Mouse (Mus musculus): Measurements from ENCODE around the gene Olfr508. TPM values are rescaled to one million over a fixed set of nuclear protein-coding genes. Genes with fewer than 3 reads are reported as not detected.

The Olfr508 gene
- polyA plus RNA-seq, 1 experiment from 2014 or later, result not detected

- Histone ChIP-seq H3K4me3 (ENCODE audit: low read length) (no peak within 1 kb of the TSS), H3K9me3 (replicated peaks; ENCODE audit: control insufficient read depth, low read length) (peaks cover 2% of the 10 kb centered on the region; the same call in 1 of the 2 replicates), H3K4me2 (ENCODE audit: low read depth, low read length) (no peak within 1 kb of the TSS), H3K36me3 (ENCODE audit: control insufficient read depth, insufficient read depth) (no peaks in the 10 kb centered on the region), H3K4me1 (ENCODE audit: control insufficient read depth, insufficient read depth, low read length) (no peaks in the 10 kb centered on the region), H3K27me3 (ENCODE audit: control insufficient read depth, insufficient read depth, low read length) (no peaks in the 10 kb centered on the region), H3K9ac (ENCODE audit: low read length) (no peak within 1 kb of the TSS), H3K27ac (ENCODE audit: low read length) (no peak within 1 kb of the TSS)
- no peak for ATAC-seq (replicated peaks; ENCODE audit: extremely low read depth, insufficient read depth, low FRiP score)
- 88% methylated on average over 1 of the region's 1 CpGs for WGBS
Measured at GRCm38 (mm10) chr7:108666118-108666517, 36.3 kb downstream of the Olfr508 start, which contains the start of gene Olfr510. TSS of gene Olfr510 (plus strand) at chr7:108666418.

- Histone ChIP-seq H3K4me1 (ENCODE audit: control insufficient read depth, insufficient read depth, low read length) (no peaks in the 10 kb centered on the region), H3K9ac (ENCODE audit: low read length) (no peak overlapping the region), H3K27me3 (ENCODE audit: control insufficient read depth, insufficient read depth, low read length) (no peaks in the 10 kb centered on the region), H3K27ac (ENCODE audit: low read length) (no peak overlapping the region), H3K4me3 (ENCODE audit: low read length) (no peak overlapping the region), H3K4me2 (ENCODE audit: low read depth, low read length) (no peak overlapping the region), H3K36me3 (ENCODE audit: control insufficient read depth, insufficient read depth) (no peaks in the 10 kb centered on the region), H3K9me3 (replicated peaks; ENCODE audit: control insufficient read depth, low read length) (peaks cover 2% of the 10 kb centered on the region; the same call in 1 of the 2 replicates)
- no peak for ATAC-seq (replicated peaks; ENCODE audit: extremely low read depth, insufficient read depth, low FRiP score)
- WGBS, result 55% methylated on average over 1 of the region's 1 CpGs
Measured at GRCm38 (mm10) chr7:108671058-108671457, 41.3 kb downstream of the Olfr508 start.

- WGBS, result 73% methylated on average over 4 of the region's 4 CpGs
- no peaks in the 10 kb centered on the region for H3K36me3 ChIP-seq (ENCODE audit: control insufficient read depth, insufficient read depth)
- ATAC-seq (replicated peaks; ENCODE audit: extremely low read depth, insufficient read depth, low FRiP score), result no peak
- no peaks in the 10 kb centered on the region for H3K4me1 ChIP-seq (ENCODE audit: control insufficient read depth, insufficient read depth, low read length)
- no peaks in the 10 kb centered on the region for H3K27me3 ChIP-seq (ENCODE audit: control insufficient read depth, insufficient read depth, low read length)
- H3K27ac ChIP-seq (ENCODE audit: low read length), result no peak overlapping the region
- H3K9me3 ChIP-seq (replicated peaks; ENCODE audit: control insufficient read depth, low read length), result peaks cover 5% of the 10 kb centered on the region; the same call in 1 of the 2 replicates
- H3K4me3 ChIP-seq (ENCODE audit: low read length), result no peak overlapping the region
- H3K4me2 ChIP-seq (ENCODE audit: low read depth, low read length), result no peak overlapping the region
- no peak overlapping the region for H3K9ac ChIP-seq (ENCODE audit: low read length)
Measured at GRCm38 (mm10) chr7:108678886-108679285, 49.1 kb downstream of the Olfr508 start.

Other genes starting within 250 kb of the Olfr508 start
- not detected in 2 replicates for gene Olfr495, start 236.8 kb upstream of the Olfr508 start, polyA plus RNA-seq (2015; fragmentation: Nextera tagmentation; extraction: Ambion mirVana)
- gene Olfr497, start 209.6 kb upstream of the Olfr508 start, polyA plus RNA-seq (2015; fragmentation: Nextera tagmentation; extraction: Ambion mirVana), result not detected in 2 replicates
- not detected in 2 replicates for gene Olfr498, start 164.7 kb upstream of the Olfr508 start, polyA plus RNA-seq (2015; fragmentation: Nextera tagmentation; extraction: Ambion mirVana)
- gene Olfr502, start 104.9 kb upstream of the Olfr508 start, polyA plus RNA-seq (2015; fragmentation: Nextera tagmentation; extraction: Ambion mirVana), result not detected in 2 replicates
- not detected in 2 replicates for gene Olfr503, start 85.5 kb upstream of the Olfr508 start, polyA plus RNA-seq (2015; fragmentation: Nextera tagmentation; extraction: Ambion mirVana)
- gene Olfr504, start 64.2 kb upstream of the Olfr508 start, polyA plus RNA-seq (2015; fragmentation: Nextera tagmentation; extraction: Ambion mirVana), result not detected in 2 replicates
- gene Olfr506, start 19.2 kb upstream of the Olfr508 start, polyA plus RNA-seq (2015; fragmentation: Nextera tagmentation; extraction: Ambion mirVana), result not detected in 2 replicates
- gene Olfr507, start 8.2 kb upstream of the Olfr508 start, polyA plus RNA-seq (2015; fragmentation: Nextera tagmentation; extraction: Ambion mirVana), result not detected in 2 replicates
- gene Olfr509, start 21.9 kb downstream of the Olfr508 start, polyA plus RNA-seq (2015; fragmentation: Nextera tagmentation; extraction: Ambion mirVana), result not detected in 2 replicates
- gene Olfr510, start 36.4 kb downstream of the Olfr508 start, polyA plus RNA-seq (2015; fragmentation: Nextera tagmentation; extraction: Ambion mirVana), result not detected in 2 replicates
- gene Olfr512, start 83.3 kb downstream of the Olfr508 start, polyA plus RNA-seq (2015; fragmentation: Nextera tagmentation; extraction: Ambion mirVana), result not detected in 2 replicates
- gene Olfr513, start 121.0 kb downstream of the Olfr508 start, polyA plus RNA-seq (2015; fragmentation: Nextera tagmentation; extraction: Ambion mirVana), result not detected in 2 replicates
- gene Olfr514, start 196.0 kb downstream of the Olfr508 start, polyA plus RNA-seq (2015; fragmentation: Nextera tagmentation; extraction: Ambion mirVana), result not detected in 2 replicates
- not detected in 2 replicates for gene Olfr516, start 220.5 kb downstream of the Olfr508 start, polyA plus RNA-seq (2015; fragmentation: Nextera tagmentation; extraction: Ambion mirVana)
- gene Olfr517, start 242.4 kb downstream of the Olfr508 start, polyA plus RNA-seq (2015; fragmentation: Nextera tagmentation; extraction: Ambion mirVana), result not detected in 2 replicates